Mouse (Mus musculus) lung, postnatal 0 days (tissue): ENCODE data around the gene Tnfrsf22. TPM values are rescaled to one million over a fixed set of nuclear protein-coding genes. Genes with fewer than 3 reads are reported as not detected.

ENCODE experiments used
- ATAC-seq: fragments of 200-750 bp; cut with Nextera tagmentation; 2 replicates; pipeline ENCODE4 v1.8.0; 2017; ENCODE audit warnings: moderate library complexity
- DNase-seq: peaks from one replicate; pipeline ENCODE4 v3.0.0-alpha.2; 2016; ENCODE audit warnings: low spot score
- H3K27ac ChIP-seq: fragments of 300-500 bp; sonication (generic); 2 replicates; pipeline ENCODE4 v1.5.1; 2014; ENCODE audit warnings: antibody characterized with exemption, mild to moderate bottlenecking, low read length, mixed read lengths
- H3K27me3 ChIP-seq: fragments of 300-500 bp; sonication (generic); replicated peaks from 2 replicates; pipeline ENCODE4 v1.6.1; 2014; ENCODE audit warnings: low read length, mixed read lengths; ENCODE audit not compliant: insufficient read depth
- H3K36me3 ChIP-seq: fragments of 300-500 bp; sonication (generic); 2 replicates; pipeline ENCODE4 v1.6.1; 2014; ENCODE audit warnings: low read length, mixed read lengths; ENCODE audit not compliant: insufficient read depth
- H3K4me1 ChIP-seq: fragments of 300-500 bp; sonication (generic); 2 replicates; pipeline ENCODE4 v1.6.1; 2014; ENCODE audit warnings: antibody characterized with exemption, low read depth, low read length, mixed read lengths; ENCODE audit not compliant: insufficient read depth
- H3K4me2 ChIP-seq: fragments of 300-500 bp; sonication (generic); replicated peaks from 2 replicates; pipeline ENCODE4 v1.6.1; 2014; ENCODE audit warnings: low read depth, mild to moderate bottlenecking, low read length, moderate library complexity, mixed read lengths
- H3K4me3 ChIP-seq: fragments of 300-500 bp; sonication (generic); 2 replicates; pipeline ENCODE4 v1.5.1; 2014; ENCODE audit warnings: low read depth, low read length
- H3K9ac ChIP-seq: fragments of 300-500 bp; sonication (generic); replicated peaks from 2 replicates; pipeline ENCODE4 v1.6.1; 2014; ENCODE audit warnings: low read depth, mild to moderate bottlenecking
- H3K9me3 ChIP-seq: fragments of 300-500 bp; sonication (generic); 2 replicates; pipeline ENCODE4 v1.6.1; 2016; ENCODE audit warnings: low read length, mixed read lengths
- CTCF ChIP-seq: IDR thresholded peaks from 2 replicates; pipeline ENCODE4 v1.5.1; 2016; ENCODE audit warnings: antibody characterized with exemption, mild to moderate bottlenecking
- EP300 ChIP-seq: IDR thresholded peaks from 2 replicates; pipeline ENCODE4 v1.6.1; 2016; ENCODE audit warnings: antibody characterized with exemption, mild to moderate bottlenecking, control low read depth
- WGBS: fragments of 180-500 bp; shearing (Covaris S2); extraction: QIAGEN DNeasy Blood & Tissue Kit; methylation state at CpG from one replicate; pipeline ENCODE4 v1.1.7; 2014; 5-methylcytosine and 5-hydroxymethylcytosine counted together
- polyA plus RNA-seq: library from polyadenylated mRNA; unstranded; fragments of >200 nt; fragmentation: Nextera tagmentation; extraction: Ambion mirVana; gene quantifications from 2 replicates; pipeline ENCODE4 v1.2.1, GENCODE M21; 2015

Gene Tnfrsf22
- polyA plus RNA-seq, 1 experiment from 2014 or later = 4.6 TPM

DNA sequence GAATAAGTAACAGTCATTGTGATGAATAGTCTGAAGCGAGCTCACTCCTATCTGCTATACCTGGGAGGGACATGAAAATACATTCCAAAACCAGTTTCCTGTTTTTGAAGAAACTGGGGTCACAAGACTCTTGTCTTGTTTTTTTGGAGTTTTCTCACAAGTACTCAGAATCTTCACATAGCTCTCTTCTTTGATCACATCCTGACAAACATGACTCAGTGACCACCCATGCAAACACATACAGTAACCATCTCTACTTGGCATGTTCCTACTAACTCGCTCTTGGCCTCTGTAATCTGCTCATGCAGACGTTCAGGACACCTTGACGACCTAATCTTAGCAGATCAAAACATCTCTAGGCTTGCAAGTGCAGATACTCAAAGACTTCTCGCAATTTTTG is 24.3 kb downstream of the Tnfrsf22 start:
- H3K4me1 ChIP-seq = no peaks in the 10 kb centered on the region
- H3K27me3 ChIP-seq = no peaks in the 10 kb centered on the region
- WGBS = 61% methylated on average over 5 of the region's 5 CpGs
- no peak for DNase-seq
- H3K36me3 ChIP-seq = no peaks in the 10 kb centered on the region
- H3K4me2 ChIP-seq = no peak overlapping the region
- no peak for ATAC-seq
- no peaks in the 10 kb centered on the region for H3K9me3 ChIP-seq
- no peak overlapping the region for H3K9ac ChIP-seq
- no peak overlapping the region for H3K27ac ChIP-seq
- H3K4me3 ChIP-seq = no peak overlapping the region
- TF ChIP-seq EP300 (no peak), CTCF (no peak)

DNA sequence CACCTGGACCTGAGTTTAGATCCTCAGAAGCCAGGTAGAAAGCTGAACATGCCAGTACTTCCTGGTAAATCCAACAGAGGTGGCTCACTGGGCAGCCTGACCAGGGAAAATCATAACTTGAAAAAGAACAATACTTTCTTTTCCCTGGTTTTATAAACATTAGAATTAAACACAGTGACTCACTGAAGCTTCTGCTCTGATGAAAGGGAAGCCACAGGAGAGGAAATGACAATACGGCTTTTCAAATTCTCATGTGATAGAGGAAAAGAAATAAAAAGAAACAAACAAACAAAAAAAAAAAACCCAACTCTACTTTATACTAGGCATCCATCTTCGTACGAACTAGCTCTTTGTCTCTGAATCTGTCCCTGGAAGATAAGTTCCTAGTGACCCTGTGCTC is 24.9 kb downstream of the Tnfrsf22 start:
- no peak for TF ChIP-seq CTCF
- TF ChIP-seq EP300 = no peak
- 54% methylated on average over 3 of the region's 3 CpGs for WGBS
- no peaks in the 10 kb centered on the region for H3K9me3 ChIP-seq

DNA sequence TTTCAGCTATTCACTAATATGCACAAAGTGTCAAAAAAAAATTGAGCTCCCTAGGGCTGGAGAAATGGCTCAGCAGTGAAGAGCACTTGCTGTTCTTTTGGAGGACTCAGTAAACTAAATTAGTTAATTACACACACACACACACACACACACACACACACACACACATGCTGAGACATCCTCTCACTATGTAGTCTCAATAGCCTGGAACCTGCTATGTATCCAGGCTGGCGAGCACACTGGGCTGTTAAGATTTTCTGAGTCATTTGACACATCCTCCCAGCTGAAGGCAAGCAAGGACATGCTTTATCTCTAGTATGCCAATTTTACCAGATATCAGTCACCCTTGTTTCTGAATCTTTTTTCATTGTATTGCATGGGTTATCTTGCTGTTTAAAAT is 28.5 kb downstream of the Tnfrsf22 start:
- WGBS = 52% methylated on average over 1 of the region's 1 CpGs
- ATAC-seq (no peak), DNase-seq (no peak)
- no peak overlapping the region for H3K9ac ChIP-seq
- no peaks in the 10 kb centered on the region for H3K9me3 ChIP-seq
- H3K4me2 ChIP-seq = no peak overlapping the region
- no peaks in the 10 kb centered on the region for H3K36me3 ChIP-seq
- no peaks in the 10 kb centered on the region for H3K4me1 ChIP-seq
- no peak overlapping the region for H3K4me3 ChIP-seq
- no peak overlapping the region for H3K27ac ChIP-seq
- TF ChIP-seq EP300 = no peak
- no peak for TF ChIP-seq CTCF
- no peaks in the 10 kb centered on the region for H3K27me3 ChIP-seq

More for the DNA sequence above, 24.9 kb downstream of the Tnfrsf22 start:
- H3K27ac ChIP-seq = no peak overlapping the region
- no peaks in the 10 kb centered on the region for H3K36me3 ChIP-seq
- H3K4me2 ChIP-seq = no peak overlapping the region
- H3K9ac ChIP-seq = no peak overlapping the region
- H3K4me3 ChIP-seq = no peak overlapping the region
- no peaks in the 10 kb centered on the region for H3K27me3 ChIP-seq
- no peaks in the 10 kb centered on the region for H3K4me1 ChIP-seq
- no peak for ATAC-seq
- no peak for DNase-seq

DNA sequence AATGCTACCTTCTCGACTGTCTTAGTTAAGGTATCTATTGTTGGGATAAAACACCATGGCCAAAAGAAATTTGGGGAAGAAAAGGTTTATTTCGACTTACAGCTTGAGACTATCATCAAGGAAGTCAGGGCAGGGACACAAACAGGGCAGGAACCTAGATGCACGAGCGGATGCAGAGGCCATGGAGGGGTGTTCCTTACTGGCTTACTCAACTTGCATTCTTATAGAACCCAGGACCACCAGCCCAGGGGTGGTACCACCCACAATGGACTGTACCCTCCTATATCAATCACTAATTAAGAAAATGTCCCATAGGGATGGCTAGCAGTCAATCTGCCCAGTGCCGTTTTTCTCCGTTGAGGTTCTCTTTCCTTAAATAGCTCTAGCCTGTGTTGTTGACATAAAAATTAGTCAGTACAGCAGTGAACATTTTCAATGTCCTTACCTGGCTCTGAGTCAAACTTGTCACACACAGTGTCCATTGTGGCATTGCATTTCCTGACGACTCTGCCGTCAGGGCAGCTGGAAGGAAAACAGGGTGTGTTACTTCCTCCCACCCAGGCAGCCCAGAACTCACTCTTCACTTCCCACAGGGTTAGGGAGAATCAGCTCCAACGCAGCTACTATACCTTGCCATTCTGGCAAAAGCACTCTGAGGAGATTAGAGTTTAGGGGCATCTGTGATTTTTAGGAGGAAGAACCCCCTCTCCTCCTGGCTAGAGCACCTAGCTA is 34.9 kb downstream of the Tnfrsf22 start:
- Histone ChIP-seq H3K4me3 (no peak overlapping the region), H3K4me2 (no peak overlapping the region), H3K27me3 (no peaks in the 10 kb centered on the region), H3K27ac (peak overlapping the region; percentile 65), H3K36me3 (no peaks in the 10 kb centered on the region), H3K9me3 (no peaks in the 10 kb centered on the region), H3K4me1 (no peaks in the 10 kb centered on the region), H3K9ac (no peak overlapping the region)
- 22% methylated on average over 9 of the region's 9 CpGs for WGBS
- TF ChIP-seq CTCF = no peak
- peak; percentile 78 for TF ChIP-seq EP300
- ATAC-seq = peak; percentile 92
- peak; percentile 86 for DNase-seq

DNA sequence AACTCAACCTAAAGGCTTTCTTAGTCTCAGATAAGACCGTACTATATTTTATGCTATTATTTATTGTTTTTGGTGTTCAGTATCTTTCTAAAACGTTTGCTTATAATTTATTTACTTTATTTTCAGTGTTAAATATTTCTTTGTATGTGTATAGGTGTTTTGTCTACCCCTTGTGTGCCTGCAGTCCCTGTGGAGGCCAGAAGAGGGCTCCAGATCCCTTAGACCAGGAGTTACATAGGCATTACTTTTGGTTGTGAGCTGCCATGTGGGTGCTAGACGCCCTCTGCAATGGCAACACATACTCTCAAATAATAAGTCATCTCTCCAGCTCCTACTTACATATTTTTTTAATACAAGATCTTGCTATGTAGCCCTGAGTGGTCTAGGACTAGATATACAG is 37.2 kb downstream of the Tnfrsf22 start:
- no peak for TF ChIP-seq EP300
- peak; percentile 53 for TF ChIP-seq CTCF
- no peak overlapping the region for H3K9ac ChIP-seq
- 53% methylated on average over 3 of the region's 3 CpGs for WGBS
- H3K4me2 ChIP-seq = no peak overlapping the region
- H3K9me3 ChIP-seq = no peaks in the 10 kb centered on the region
- DNase-seq (no peak), ATAC-seq (no peak)
- H3K36me3 ChIP-seq = no peaks in the 10 kb centered on the region
- no peaks in the 10 kb centered on the region for H3K4me1 ChIP-seq
- H3K27me3 ChIP-seq = no peaks in the 10 kb centered on the region
- H3K4me3 ChIP-seq = no peak overlapping the region
- H3K27ac ChIP-seq = no peak overlapping the region

DNA sequence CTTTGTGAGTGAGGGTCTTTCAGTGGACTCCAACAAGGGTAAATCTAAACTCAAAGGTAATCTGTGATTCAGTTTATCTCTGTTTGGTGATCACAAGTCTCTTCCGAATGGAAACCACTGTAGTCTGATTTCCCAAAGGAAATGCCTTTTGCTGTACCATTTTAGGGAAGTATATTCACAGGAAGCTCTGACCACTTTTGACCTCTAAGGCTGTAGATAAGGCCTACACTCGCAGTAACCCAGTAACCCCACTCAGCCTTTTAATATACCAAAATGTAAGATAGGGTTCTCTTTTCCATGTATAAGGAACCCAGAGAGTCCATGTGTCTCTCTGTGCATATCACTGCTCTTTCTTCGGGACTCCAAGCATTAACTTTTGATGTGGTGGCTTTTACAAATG is 44.1 kb downstream of the Tnfrsf22 start:
- H3K36me3 ChIP-seq = no peaks in the 10 kb centered on the region
- H3K27ac ChIP-seq = no peak overlapping the region
- no peaks in the 10 kb centered on the region for H3K27me3 ChIP-seq
- ATAC-seq (no peak), DNase-seq (no peak)
- no peak overlapping the region for H3K4me2 ChIP-seq
- WGBS = 66% methylated on average over 3 of the region's 3 CpGs
- H3K4me3 ChIP-seq = no peak overlapping the region
- TF ChIP-seq EP300 (no peak), CTCF (no peak)
- no peaks in the 10 kb centered on the region for H3K4me1 ChIP-seq
- H3K9me3 ChIP-seq = no peaks in the 10 kb centered on the region
- H3K9ac ChIP-seq = no peak overlapping the region

DNA sequence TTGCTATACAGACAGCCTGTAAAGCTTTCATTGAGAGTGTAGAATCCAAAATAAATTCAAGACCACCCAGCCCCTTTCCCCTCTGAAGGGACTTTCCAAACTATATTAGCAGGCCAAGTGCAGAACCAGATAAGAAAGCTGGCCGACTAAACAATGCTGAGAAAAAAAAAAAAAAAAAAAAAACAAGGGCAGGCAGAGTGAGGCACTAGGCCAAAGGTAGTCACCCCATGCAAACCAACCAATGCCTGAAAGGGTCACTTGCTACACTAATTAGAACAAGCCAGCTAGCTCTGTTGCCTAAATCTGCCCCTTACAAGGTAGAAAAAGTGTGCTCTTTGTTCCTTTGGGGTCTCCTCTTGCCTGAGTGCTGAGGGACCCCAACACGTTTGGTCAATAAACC is 44.6 kb downstream of the Tnfrsf22 start:
- no peaks in the 10 kb centered on the region for H3K9me3 ChIP-seq
- no peak overlapping the region for H3K4me2 ChIP-seq
- TF ChIP-seq CTCF (no peak), EP300 (no peak)
- no peak for ATAC-seq
- H3K9ac ChIP-seq = no peak overlapping the region
- 58% methylated on average over 2 of the region's 2 CpGs for WGBS
- no peak overlapping the region for H3K27ac ChIP-seq
- H3K27me3 ChIP-seq = no peaks in the 10 kb centered on the region
- H3K4me1 ChIP-seq = no peaks in the 10 kb centered on the region
- H3K4me3 ChIP-seq = no peak overlapping the region
- H3K36me3 ChIP-seq = no peaks in the 10 kb centered on the region
- no peak for DNase-seq
